Mouse (Mus musculus): Measurements from ENCODE around the gene Osbpl8. TPM values are rescaled to one million over a fixed set of nuclear protein-coding genes. Genes with fewer than 3 reads are reported as not detected.
"Not testable (repeated sequence)": the region's sequence is repeated elsewhere in the genome, so short reads cannot be mapped to it uniquely, and the experiment has no call there.

Osbpl8 gene
- polyA plus RNA-seq, 1 experiment, result 1.3 TPM

- no peaks in the 10 kb centered on the region for H3K27me3 ChIP-seq (replicated peaks)
- TF ChIP-seq FLI1 (IDR thresholded peaks at IDR 0.05; ENCODE audit: low read length) (no peak), GATA1 (IDR thresholded peaks at IDR 0.05; ENCODE audit: borderline replicate concordance, low read length) (no peak)
- no peaks in the 10 kb centered on the region for H3K9me3 ChIP-seq
Observed at GRCm38 (mm10) chr10:111128493-111128892, 36.1 kb upstream of the Osbpl8 start.

GRCm38 (mm10) chr10:111129867-111130620 is 34.5 kb upstream of the Osbpl8 start:
- Histone ChIP-seq H3K27me3 (replicated peaks) (no peaks in the 10 kb centered on the region), H3K4me1 (peaks cover 51% of the 10 kb centered on the region), H3K9me3 (no peaks in the 10 kb centered on the region), H3K36me3 (replicated peaks; ENCODE audit: low read length) (no peaks in the 10 kb centered on the region), H3K4me3 (replicated peaks) (no peak overlapping the region)
- TF ChIP-seq FLI1 (IDR thresholded peaks at IDR 0.05; ENCODE audit: low read length), result no peak
- no peak for TF ChIP-seq GATA1 (IDR thresholded peaks at IDR 0.05; ENCODE audit: borderline replicate concordance, low read length)

More at GRCm38 (mm10) chr10:111128493-111128892, 36.1 kb upstream of the Osbpl8 start:
- Histone ChIP-seq H3K36me3 (replicated peaks; ENCODE audit: low read length) (no peaks in the 10 kb centered on the region), H3K4me1 (peaks cover 60% of the 10 kb centered on the region), H3K4me3 (replicated peaks) (no peak overlapping the region)

- Histone ChIP-seq H3K27me3 (replicated peaks) (no peaks in the 10 kb centered on the region), H3K4me1 (peaks cover 45% of the 10 kb centered on the region), H3K36me3 (replicated peaks; ENCODE audit: low read length) (no peaks in the 10 kb centered on the region), H3K9me3 (no peaks in the 10 kb centered on the region), H3K4me3 (replicated peaks) (no peak overlapping the region)
- TF ChIP-seq FLI1 (IDR thresholded peaks at IDR 0.05; ENCODE audit: low read length) (no peak), GATA1 (IDR thresholded peaks at IDR 0.05; ENCODE audit: borderline replicate concordance, low read length) (no peak)
Observed at GRCm38 (mm10) chr10:111130872-111131271, 33.7 kb upstream of the Osbpl8 start.

GRCm38 (mm10) chr10:111133271-111133670 is 31.3 kb upstream of the Osbpl8 start:
- Histone ChIP-seq H3K27me3 (replicated peaks) (no peaks in the 10 kb centered on the region), H3K4me1 (peaks cover 29% of the 10 kb centered on the region), H3K4me3 (replicated peaks) (no peak overlapping the region), H3K36me3 (replicated peaks; ENCODE audit: low read length) (no peaks in the 10 kb centered on the region), H3K9me3 (no peaks in the 10 kb centered on the region)
- TF ChIP-seq FLI1 (IDR thresholded peaks at IDR 0.05; ENCODE audit: low read length), result no peak
- TF ChIP-seq GATA1 (IDR thresholded peaks at IDR 0.05; ENCODE audit: borderline replicate concordance, low read length), result no peak

DNA sequence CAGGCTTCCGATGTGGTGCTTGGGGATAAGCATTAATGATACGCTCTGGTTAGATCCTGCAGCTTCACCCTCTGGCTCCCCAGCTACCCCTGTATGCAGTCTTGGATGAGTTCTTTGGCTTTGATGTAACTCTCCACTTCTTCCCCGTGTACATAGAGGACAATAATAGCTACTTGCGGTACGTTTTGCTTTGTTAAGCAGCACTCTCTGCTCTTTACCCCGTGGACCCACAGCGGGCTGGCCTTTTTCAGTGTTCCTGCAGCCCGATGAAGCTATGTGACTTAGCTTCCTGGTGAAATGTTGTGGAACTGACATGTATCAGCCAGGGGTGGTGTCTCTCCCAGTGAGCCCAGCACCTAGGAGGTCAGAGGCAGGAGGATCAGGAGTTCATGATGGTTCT is 30.6 kb upstream of the Osbpl8 start:
- Histone ChIP-seq H3K36me3 (replicated peaks; ENCODE audit: low read length) (no peaks in the 10 kb centered on the region), H3K4me3 (replicated peaks) (peak overlapping the region; percentile 9), H3K27me3 (replicated peaks) (no peaks in the 10 kb centered on the region), H3K9me3 (no peaks in the 10 kb centered on the region), H3K4me1 (peaks cover 23% of the 10 kb centered on the region)
- TF ChIP-seq FLI1 (IDR thresholded peaks at IDR 0.05; ENCODE audit: low read length), result no peak
- no peak for TF ChIP-seq GATA1 (IDR thresholded peaks at IDR 0.05; ENCODE audit: borderline replicate concordance, low read length)

DNA sequence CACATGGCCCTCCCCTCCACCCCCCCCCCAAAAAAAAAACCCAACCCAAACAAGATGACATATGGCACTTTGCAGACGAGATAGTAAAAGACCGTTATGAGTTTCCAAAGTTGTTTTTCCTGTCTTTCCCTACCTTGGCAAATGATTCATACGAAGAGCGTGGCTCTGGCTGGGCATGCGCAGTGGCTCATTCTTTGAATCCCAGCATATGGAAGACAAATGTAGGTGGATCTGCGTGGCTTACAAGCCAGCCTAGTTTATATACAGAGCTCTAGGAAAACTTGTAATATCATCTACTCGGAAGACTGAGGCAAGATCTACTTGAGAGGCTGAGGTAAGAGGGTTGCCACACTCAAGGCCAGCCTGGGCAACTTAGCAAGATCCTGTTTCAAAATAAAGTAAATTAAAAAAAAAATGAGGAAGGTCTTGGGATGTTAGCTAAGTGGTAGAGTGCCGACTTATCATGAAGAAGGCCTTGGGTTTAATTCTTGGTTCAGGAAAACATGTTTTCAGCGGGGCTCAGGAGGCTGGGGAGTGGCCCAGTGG is 30.1 kb upstream of the Osbpl8 start:
- H3K36me3 ChIP-seq (replicated peaks; ENCODE audit: low read length), result no peaks in the 10 kb centered on the region
- H3K27me3 ChIP-seq (replicated peaks), result no peaks in the 10 kb centered on the region
- H3K9me3 ChIP-seq, result no peaks in the 10 kb centered on the region
- no peak overlapping the region for H3K4me3 ChIP-seq (replicated peaks)
- TF ChIP-seq FLI1 (IDR thresholded peaks at IDR 0.05; ENCODE audit: low read length) (no peak), GATA1 (IDR thresholded peaks at IDR 0.05; ENCODE audit: borderline replicate concordance, low read length) (no peak)
- peaks cover 17% of the 10 kb centered on the region for H3K4me1 ChIP-seq

- H3K4me3 ChIP-seq (replicated peaks); H3K36me3 ChIP-seq (replicated peaks; ENCODE audit: low read length); H3K9me3 ChIP-seq; H3K27me3 ChIP-seq (replicated peaks): not testable (repeated sequence)
- H3K4me1 ChIP-seq, result peaks cover 14% of the 10 kb centered on the region
Observed at GRCm38 (mm10) chr10:111136306-111136705, 28.2 kb upstream of the Osbpl8 start.

DNA sequence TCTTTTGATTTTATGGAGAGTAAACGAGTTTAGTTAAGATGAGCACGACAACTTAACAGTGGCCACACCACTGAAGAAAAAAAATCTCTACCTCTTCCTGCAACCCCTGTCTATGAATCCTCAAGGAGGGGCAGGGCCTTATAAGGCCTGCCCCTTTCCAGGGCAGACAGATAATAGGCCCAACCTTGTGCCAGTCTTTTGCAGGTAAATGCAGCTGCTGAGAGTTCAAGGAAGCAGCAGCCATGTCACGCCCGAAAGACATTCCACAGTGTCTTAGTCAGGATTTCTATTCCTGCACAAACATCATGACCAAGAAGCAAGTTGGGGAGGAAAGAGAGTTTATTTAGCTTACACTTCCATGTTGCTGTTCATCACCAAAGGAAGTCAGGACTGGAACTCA is 26.6 kb upstream of the Osbpl8 start:
- TF ChIP-seq GATA1 (IDR thresholded peaks at IDR 0.05; ENCODE audit: borderline replicate concordance, low read length), result no peak
- TF ChIP-seq FLI1 (IDR thresholded peaks at IDR 0.05; ENCODE audit: low read length), result no peak

GRCm38 (mm10) chr10:111139170-111139569 is 25.4 kb upstream of the Osbpl8 start:
- no peak overlapping the region for H3K4me3 ChIP-seq (replicated peaks)
- H3K36me3 ChIP-seq (replicated peaks; ENCODE audit: low read length), result no peaks in the 10 kb centered on the region
- peaks cover 6% of the 10 kb centered on the region; the same call in 1 of the 2 replicates for H3K4me1 ChIP-seq
- no peaks in the 10 kb centered on the region for H3K9me3 ChIP-seq
- TF ChIP-seq FLI1 (IDR thresholded peaks at IDR 0.05; ENCODE audit: low read length), result no peak
- H3K27me3 ChIP-seq (replicated peaks), result no peaks in the 10 kb centered on the region

More for the DNA sequence above, 26.6 kb upstream of the Osbpl8 start:
- Histone ChIP-seq H3K4me1 (peaks cover 10% of the 10 kb centered on the region), H3K4me3 (replicated peaks) (no peak overlapping the region), H3K9me3 (no peaks in the 10 kb centered on the region), H3K36me3 (replicated peaks; ENCODE audit: low read length) (no peaks in the 10 kb centered on the region), H3K27me3 (replicated peaks) (no peaks in the 10 kb centered on the region)

DNA sequence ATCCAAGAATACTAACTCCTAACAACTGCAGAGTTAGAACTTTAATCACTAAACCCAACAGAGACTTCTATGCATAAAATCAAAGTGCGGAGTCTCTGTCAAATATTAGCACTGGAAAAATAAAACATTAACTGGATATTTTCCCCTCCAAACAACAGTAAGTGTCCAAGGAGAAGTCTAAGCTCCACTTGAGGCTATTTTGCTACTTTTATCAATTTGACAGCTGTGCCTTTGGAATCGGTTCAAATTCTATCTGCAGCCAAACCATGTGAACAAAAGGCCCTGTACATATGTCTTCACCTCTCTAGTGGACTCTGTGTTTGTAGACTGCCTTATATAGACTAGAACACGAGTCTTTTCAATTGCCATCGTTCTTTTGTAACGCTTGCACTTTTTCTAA is 24.7 kb upstream of the Osbpl8 start:
- no peaks in the 10 kb centered on the region for H3K27me3 ChIP-seq (replicated peaks)
- TF ChIP-seq GATA1 (IDR thresholded peaks at IDR 0.05; ENCODE audit: borderline replicate concordance, low read length) (no peak), FLI1 (IDR thresholded peaks at IDR 0.05; ENCODE audit: low read length) (no peak)
- H3K4me3 ChIP-seq (replicated peaks), result no peak overlapping the region
- H3K9me3 ChIP-seq, result no peaks in the 10 kb centered on the region
- peaks cover 5% of the 10 kb centered on the region; the same call in 1 of the 2 replicates for H3K4me1 ChIP-seq
- H3K36me3 ChIP-seq (replicated peaks; ENCODE audit: low read length), result no peaks in the 10 kb centered on the region
